Mouse (Mus musculus) intestine, postnatal 0 days (tissue): Measurements from ENCODE around the gene Prkcsh. TPM values are rescaled to one million over a fixed set of nuclear protein-coding genes. Genes with fewer than 3 reads are reported as not detected.

ENCODE experiments used
- ATAC-seq: fragments of 200-750 bp; cut with Nextera tagmentation; 2 replicates; pipeline ENCODE4 v1.8.0; 2017; ENCODE audit warnings: mild to moderate bottlenecking, moderate TSS enrichment, moderate library complexity
- H3K27ac ChIP-seq: fragments of 300-500 bp; sonication (generic); 2 replicates; pipeline ENCODE4 v1.5.1; 2014; ENCODE audit warnings: mild to moderate bottlenecking, low read depth, low read length, moderate library complexity
- H3K27me3 ChIP-seq: fragments of 300-500 bp; sonication (generic); replicated peaks from 2 replicates; pipeline ENCODE4 v1.6.1; 2014; ENCODE audit warnings: low read length, mixed read lengths; ENCODE audit not compliant: control insufficient read depth, insufficient read depth
- H3K36me3 ChIP-seq: fragments of 300-500 bp; sonication (generic); 2 replicates; pipeline ENCODE4 v1.6.1; 2014; ENCODE audit warnings: mild to moderate bottlenecking, moderate library complexity; ENCODE audit not compliant: control insufficient read depth, insufficient read depth
- H3K4me1 ChIP-seq: fragments of 300-500 bp; sonication (generic); replicated peaks from 2 replicates; pipeline ENCODE4 v1.6.1; 2014; ENCODE audit warnings: antibody characterized with exemption, low read length, mixed read lengths; ENCODE audit not compliant: control insufficient read depth, insufficient read depth
- H3K4me2 ChIP-seq: fragments of 300-500 bp; sonication (generic); replicated peaks from 2 replicates; pipeline ENCODE4 v1.6.1; 2014; ENCODE audit warnings: low read depth, mild to moderate bottlenecking, moderate library complexity
- H3K4me3 ChIP-seq: fragments of 300-500 bp; sonication (generic); 2 replicates; pipeline ENCODE4 v1.5.1; 2014; ENCODE audit warnings: low read depth, low read length
- H3K9ac ChIP-seq: fragments of 300-500 bp; sonication (generic); 2 replicates; pipeline ENCODE4 v1.6.1; 2014; ENCODE audit warnings: mild to moderate bottlenecking, low read depth, low read length
- H3K9me3 ChIP-seq: fragments of 300-500 bp; sonication (generic); 2 replicates; pipeline ENCODE4 v1.6.1; 2016; ENCODE audit warnings: mixed run types; ENCODE audit not compliant: control insufficient read depth
- CTCF ChIP-seq: sonication (generic); IDR thresholded peaks from 2 replicates; pipeline ENCODE4 v1.5.1; 2016; ENCODE audit warnings: low read depth, mild to moderate bottlenecking, control low read depth, antibody characterized with exemption, moderate library complexity
- WGBS: fragments of 180-500 bp; shearing (Covaris S2); extraction: QIAGEN DNeasy Blood & Tissue Kit; methylation state at CpG from one replicate; pipeline ENCODE4 v1.1.7; 2014; 5-methylcytosine and 5-hydroxymethylcytosine counted together
- polyA plus RNA-seq: library from polyadenylated mRNA; unstranded; fragments of >200 nt; fragmentation: Nextera tagmentation; extraction: Ambion mirVana; gene quantifications from 2 replicates; pipeline ENCODE4 v1.2.1, GENCODE M21; 2015

Prkcsh gene
- polyA plus RNA-seq, 1 experiment from 2014 or later: 104 TPM

GRCm38 (mm10) chr9:22012731-22013130, 10.1 kb downstream of the Prkcsh start:
- Histone ChIP-seq H3K9ac (no peak overlapping the region), H3K9me3 (no peaks in the 10 kb centered on the region), H3K4me3 (no peak overlapping the region), H3K36me3 (peaks cover 66% of the 10 kb centered on the region), H3K27ac (no peak overlapping the region), H3K27me3 (no peaks in the 10 kb centered on the region), H3K4me2 (no peak overlapping the region), H3K4me1 (no peaks in the 10 kb centered on the region)
- 92% methylated on average over 13 of the region's 13 CpGs for WGBS
- TF ChIP-seq CTCF: no peak
- ATAC-seq: no peak

- ATAC-seq: no peak
- TF ChIP-seq CTCF: no peak
- H3K36me3 ChIP-seq: peaks cover 31% of the 10 kb centered on the region
- H3K4me3 ChIP-seq: no peak overlapping the region
- no peaks in the 10 kb centered on the region for H3K4me1 ChIP-seq
- WGBS: 77% methylated on average over 10 of the region's 10 CpGs
- H3K27ac ChIP-seq: no peak overlapping the region
- no peak overlapping the region for H3K4me2 ChIP-seq
- no peaks in the 10 kb centered on the region for H3K9me3 ChIP-seq
- no peak overlapping the region for H3K9ac ChIP-seq
- H3K27me3 ChIP-seq: no peaks in the 10 kb centered on the region
Observed at GRCm38 (mm10) chr9:22016245-22016644, 13.6 kb downstream of the Prkcsh start.

GRCm38 (mm10) chr9:22017208-22017825, 14.7 kb downstream of the Prkcsh start:
- Histone ChIP-seq H3K4me3 (no peak overlapping the region), H3K27ac (no peak overlapping the region), H3K36me3 (peaks cover 20% of the 10 kb centered on the region), H3K9ac (no peak overlapping the region), H3K4me2 (no peak overlapping the region), H3K4me1 (no peaks in the 10 kb centered on the region), H3K9me3 (no peaks in the 10 kb centered on the region), H3K27me3 (no peaks in the 10 kb centered on the region)
- no peak for TF ChIP-seq CTCF
- no peak for ATAC-seq
- 79% methylated on average over 7 of the region's 7 CpGs for WGBS

- Histone ChIP-seq H3K36me3 (no peaks in the 10 kb centered on the region), H3K27me3 (no peaks in the 10 kb centered on the region), H3K9ac (no peak overlapping the region), H3K4me1 (no peaks in the 10 kb centered on the region), H3K27ac (no peak overlapping the region), H3K9me3 (no peaks in the 10 kb centered on the region), H3K4me2 (no peak overlapping the region), H3K4me3 (no peak overlapping the region)
- WGBS: 61% methylated on average over 8 of the region's 8 CpGs
- no peak for TF ChIP-seq CTCF
- no peak for ATAC-seq
Observed at GRCm38 (mm10) chr9:22024592-22024991, 22.0 kb downstream of the Prkcsh start.

- Histone ChIP-seq H3K4me1 (no peaks in the 10 kb centered on the region), H3K36me3 (no peaks in the 10 kb centered on the region)
- WGBS: 33% methylated on average over 7 of the region's 7 CpGs
Observed at GRCm38 (mm10) chr9:22028467-22028866, 25.9 kb downstream of the Prkcsh start.

GRCm38 (mm10) chr9:22030386-22030785, 27.8 kb downstream of the Prkcsh start:
- no peaks in the 10 kb centered on the region for H3K36me3 ChIP-seq
- no peaks in the 10 kb centered on the region for H3K27me3 ChIP-seq
- no peaks in the 10 kb centered on the region for H3K9me3 ChIP-seq
- H3K9ac ChIP-seq: no peak overlapping the region
- H3K4me1 ChIP-seq: no peaks in the 10 kb centered on the region
- H3K4me2 ChIP-seq: no peak overlapping the region
- 92% methylated on average over 9 of the region's 9 CpGs for WGBS
- no peak overlapping the region for H3K4me3 ChIP-seq
- no peak for TF ChIP-seq CTCF
- no peak for ATAC-seq
- no peak overlapping the region for H3K27ac ChIP-seq

More at GRCm38 (mm10) chr9:22028467-22028866, 25.9 kb downstream of the Prkcsh start:
- no peak for ATAC-seq
- Histone ChIP-seq H3K9ac (no peak overlapping the region), H3K9me3 (no peaks in the 10 kb centered on the region), H3K4me3 (no peak overlapping the region), H3K4me2 (no peak overlapping the region), H3K27me3 (no peaks in the 10 kb centered on the region), H3K27ac (no peak overlapping the region)
- no peak for TF ChIP-seq CTCF
